Mouse (Mus musculus): ENCODE results near the gene Flad1. TPM values are rescaled to one million over a fixed set of nuclear protein-coding genes. Genes with fewer than 3 reads are reported as not detected.

Flad1 gene
- polyA plus RNA-seq, 1 experiment from 2014 or later, result 28.8 TPM

DNA sequence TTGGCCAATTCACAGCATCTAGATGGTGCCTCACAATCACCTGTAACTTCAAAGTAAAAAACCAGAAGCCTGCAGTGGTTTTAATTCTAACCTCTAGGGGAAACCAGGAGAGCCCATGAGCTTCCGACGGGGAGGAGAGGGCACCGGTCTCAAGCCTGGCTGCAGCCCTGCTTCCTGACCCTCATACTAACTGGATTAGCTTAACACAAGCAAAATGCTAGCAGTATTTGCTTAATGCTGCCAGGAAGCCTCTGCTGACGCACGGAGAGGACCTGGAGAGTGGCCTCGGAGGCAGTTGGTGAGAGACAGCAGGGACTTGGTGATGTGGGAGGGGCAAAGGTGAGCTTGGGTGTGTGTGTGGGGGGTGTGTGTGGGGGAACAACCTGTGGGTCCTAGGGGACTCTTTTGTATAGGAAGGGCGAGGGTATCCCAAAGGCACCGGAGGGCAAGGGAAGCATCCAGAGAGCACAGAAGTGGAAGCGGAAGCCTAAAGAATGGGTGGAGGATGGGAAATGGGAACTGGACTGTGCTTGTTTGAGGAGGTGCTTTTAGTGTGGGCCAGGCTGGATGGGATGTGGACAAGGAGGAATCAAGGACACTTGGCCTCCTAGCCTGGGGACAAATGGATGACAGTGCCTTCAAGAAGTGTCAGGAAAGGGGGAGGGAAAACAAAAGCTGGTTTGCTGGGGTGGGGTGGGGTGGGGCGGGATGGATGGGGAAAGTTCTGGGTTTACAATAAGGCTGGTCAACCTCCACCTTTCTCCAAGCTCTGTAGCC is 42.9 kb upstream of the Flad1 start, which contains the start of gene Pmvk:
Gene Pmvk, plus strand, starts transcription at position 141 of the 777 bp plus-strand sequence.
- ATAC-seq (replicated peaks; ENCODE audit: low FRiP score, low read depth), result no peak
- Histone ChIP-seq H3K36me3 (ENCODE audit: insufficient read depth, low read length) (no peaks in the 10 kb centered on the region), H3K4me1 (replicated peaks; ENCODE audit: insufficient read depth, low read length) (peaks cover 8% of the 10 kb centered on the region), H3K4me2 (ENCODE audit: low read length) (no peak within 1 kb of the TSS), H3K27ac (no peak within 1 kb of the TSS), H3K9ac (ENCODE audit: low read depth, low read length) (no peak within 1 kb of the TSS), H3K4me3 (replicated peaks; ENCODE audit: low read depth, low read length) (no peak within 1 kb of the TSS), H3K9me3 (replicated peaks; ENCODE audit: low read length) (no peaks in the 10 kb centered on the region), H3K27me3 (ENCODE audit: insufficient read depth, low read length) (no peaks in the 10 kb centered on the region)
- no peak for TF ChIP-seq CTCF (IDR thresholded peaks at IDR 0.05; ENCODE audit: low read depth)
- DNase-seq (ENCODE audit: low spot score), result no peak
- WGBS, result 62% methylated on average over 10 of the region's 10 CpGs

DNA sequence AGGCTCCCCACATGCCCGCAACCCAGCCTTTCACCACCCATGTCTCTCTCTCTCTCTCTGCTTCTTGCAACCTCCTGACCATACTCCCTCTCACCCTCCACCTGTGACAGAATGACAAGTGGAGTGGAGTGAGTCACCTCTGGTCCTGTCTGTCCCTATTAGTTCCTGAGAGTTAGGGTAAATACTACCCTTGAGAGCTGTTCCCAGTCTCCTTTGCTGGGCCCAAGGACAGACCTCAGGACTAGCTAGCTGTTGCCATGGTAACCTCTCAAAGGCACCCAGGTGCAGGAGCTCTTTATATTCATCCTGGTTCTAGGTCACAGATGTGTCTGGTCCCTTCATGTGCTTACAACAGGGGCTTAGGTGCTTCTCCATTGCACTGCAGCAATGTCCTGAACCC is 40.2 kb upstream of the Flad1 start:
- 0 out of 2 replicates have a peak, but pooled peaks cover 4% of the 10 kb centered on the region for H3K36me3 ChIP-seq (ENCODE audit: insufficient read depth, low read length)
- no peak overlapping the region for H3K27ac ChIP-seq
- H3K27me3 ChIP-seq (ENCODE audit: insufficient read depth, low read length), result no peaks in the 10 kb centered on the region
- no peak for ATAC-seq (replicated peaks; ENCODE audit: low FRiP score, low read depth)
- no peak for DNase-seq (ENCODE audit: low spot score)
- no peaks in the 10 kb centered on the region for H3K9me3 ChIP-seq (replicated peaks; ENCODE audit: low read length)
- peaks cover 5% of the 10 kb centered on the region for H3K4me1 ChIP-seq (replicated peaks; ENCODE audit: insufficient read depth, low read length)
- no peak for TF ChIP-seq CTCF (IDR thresholded peaks at IDR 0.05; ENCODE audit: low read depth)
- 95% methylated on average over 1 of the region's 1 CpGs for WGBS
- H3K4me3 ChIP-seq (replicated peaks; ENCODE audit: low read depth, low read length), result no peak overlapping the region
- no peak overlapping the region for H3K9ac ChIP-seq (ENCODE audit: low read depth, low read length)
- H3K4me2 ChIP-seq (ENCODE audit: low read length), result no peak overlapping the region

DNA sequence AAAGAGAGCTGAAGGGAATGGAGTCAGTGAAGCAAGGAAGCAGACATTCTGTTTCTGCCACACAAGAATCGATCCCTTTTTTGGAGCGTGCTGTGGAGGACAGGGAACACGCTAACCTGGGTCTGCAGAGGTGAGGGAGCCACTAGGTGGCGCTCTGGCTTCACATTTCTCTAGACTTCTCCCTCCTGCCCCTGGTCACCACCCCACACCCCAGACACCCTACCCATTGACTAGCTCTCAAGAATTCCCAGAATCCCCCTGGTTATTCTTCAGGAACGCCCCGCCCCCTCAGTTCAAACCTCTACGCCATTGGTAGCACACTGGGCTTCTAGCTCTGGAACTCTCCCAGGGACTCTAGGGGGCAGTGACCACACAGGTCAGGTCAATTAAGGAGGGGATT is 37.9 kb upstream of the Flad1 start:
- Histone ChIP-seq H3K27ac (no peak overlapping the region; the same call in 1 of the 2 replicates), H3K36me3 (ENCODE audit: insufficient read depth, low read length) (peaks cover 10% of the 10 kb centered on the region; the same call in 1 of the 2 replicates), H3K27me3 (ENCODE audit: insufficient read depth, low read length) (no peaks in the 10 kb centered on the region), H3K4me3 (replicated peaks; ENCODE audit: low read depth, low read length) (no peak overlapping the region), H3K4me1 (replicated peaks; ENCODE audit: insufficient read depth, low read length) (peaks cover 5% of the 10 kb centered on the region), H3K4me2 (ENCODE audit: low read length) (no peak overlapping the region), H3K9me3 (replicated peaks; ENCODE audit: low read length) (no peaks in the 10 kb centered on the region), H3K9ac (ENCODE audit: low read depth, low read length) (no peak overlapping the region)
- DNase-seq (ENCODE audit: low spot score), result peak; percentile 84
- 45% methylated on average over 7 of the region's 7 CpGs for WGBS
- peak; percentile 61; the same call in 1 of the 2 replicates for ATAC-seq (replicated peaks; ENCODE audit: low FRiP score, low read depth)
- peak; percentile 77 for TF ChIP-seq CTCF (IDR thresholded peaks at IDR 0.05; ENCODE audit: low read depth)

DNA sequence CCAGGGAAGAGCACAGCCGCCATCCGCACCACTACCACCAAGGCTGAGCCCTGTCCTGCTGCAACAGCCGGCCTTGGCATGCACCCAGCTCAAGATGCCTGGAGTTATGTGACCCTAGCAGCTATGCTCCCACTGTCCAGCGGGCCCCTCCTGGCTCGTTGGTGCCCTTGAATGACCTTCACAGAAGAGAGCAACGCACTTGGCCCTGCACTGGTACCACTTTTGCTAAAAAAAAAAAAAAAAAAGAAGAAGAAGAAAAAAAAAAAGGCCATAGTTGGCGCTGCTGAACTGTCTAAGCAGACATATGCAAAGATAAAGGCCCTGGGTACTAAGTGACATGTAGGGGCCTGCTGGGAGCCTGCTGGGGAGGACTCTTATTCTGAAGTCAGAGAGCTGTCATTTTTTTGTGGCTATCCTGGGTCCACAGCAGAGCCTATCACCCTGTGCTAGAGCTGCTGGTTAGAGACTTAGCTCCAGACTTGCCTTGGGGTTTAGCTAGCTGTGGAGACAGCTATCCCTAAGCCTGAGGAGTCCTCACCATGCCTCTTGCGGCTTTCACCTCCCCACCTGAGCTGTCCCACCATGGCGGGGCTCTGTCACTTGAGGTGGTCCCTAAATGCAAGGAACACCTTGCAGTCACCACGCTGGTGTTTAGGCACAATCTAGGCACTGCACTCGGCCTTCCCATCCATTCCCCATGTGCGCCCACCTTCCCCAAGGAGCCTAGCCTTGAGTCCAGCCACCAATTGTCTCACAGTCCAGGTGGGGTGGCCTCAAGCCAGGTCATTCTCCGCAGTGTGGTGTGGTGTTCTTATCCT is 37.3 kb upstream of the Flad1 start:
- Histone ChIP-seq H3K27me3 (ENCODE audit: insufficient read depth, low read length) (no peaks in the 10 kb centered on the region), H3K4me3 (replicated peaks; ENCODE audit: low read depth, low read length) (no peak overlapping the region), H3K36me3 (ENCODE audit: insufficient read depth, low read length) (peaks cover 10% of the 10 kb centered on the region; the same call in 1 of the 2 replicates), H3K4me2 (ENCODE audit: low read length) (no peak overlapping the region), H3K27ac (no peak overlapping the region; the same call in 1 of the 2 replicates), H3K9ac (ENCODE audit: low read depth, low read length) (0 out of 2 replicates have a peak overlapping the region, but pooled peaks have one; percentile 2), H3K9me3 (replicated peaks; ENCODE audit: low read length) (no peaks in the 10 kb centered on the region), H3K4me1 (replicated peaks; ENCODE audit: insufficient read depth, low read length) (peaks cover 5% of the 10 kb centered on the region)
- ATAC-seq (replicated peaks; ENCODE audit: low FRiP score, low read depth) (peak; percentile 31; the same call in 1 of the 2 replicates), DNase-seq (ENCODE audit: low spot score) (peak; percentile 86)
- WGBS, result 54% methylated on average over 13 of the region's 13 CpGs
- TF ChIP-seq CTCF (IDR thresholded peaks at IDR 0.05; ENCODE audit: low read depth), result no peak

DNA sequence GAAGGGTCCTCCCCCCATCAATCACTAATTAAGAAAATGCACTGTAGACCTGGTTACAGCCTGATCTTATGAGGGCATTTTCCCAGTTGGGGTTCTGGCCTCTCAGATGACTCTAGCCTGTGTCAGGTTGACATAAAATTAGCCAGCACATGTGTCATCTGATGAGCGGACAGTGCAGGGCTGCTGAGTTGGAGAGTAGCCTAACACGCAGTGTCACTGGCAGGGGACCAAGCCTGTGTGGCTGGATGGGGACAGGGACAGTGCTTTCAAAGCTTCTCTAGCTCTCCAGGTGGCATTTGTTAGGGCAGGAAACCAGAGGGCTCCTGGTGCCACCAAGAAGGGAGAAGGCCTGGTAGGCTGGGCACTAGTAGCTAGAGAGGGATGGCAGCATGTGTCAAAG is 29.0 kb upstream of the Flad1 start:
- Histone ChIP-seq H3K4me3 (replicated peaks; ENCODE audit: low read depth, low read length) (no peak overlapping the region), H3K9me3 (replicated peaks; ENCODE audit: low read length) (no peaks in the 10 kb centered on the region), H3K9ac (ENCODE audit: low read depth, low read length) (no peak overlapping the region), H3K36me3 (ENCODE audit: insufficient read depth, low read length) (peaks cover 15% of the 10 kb centered on the region; the same call in 1 of the 2 replicates), H3K27me3 (ENCODE audit: insufficient read depth, low read length) (no peaks in the 10 kb centered on the region), H3K4me2 (ENCODE audit: low read length) (no peak overlapping the region), H3K27ac (no peak overlapping the region), H3K4me1 (replicated peaks; ENCODE audit: insufficient read depth, low read length) (peaks cover 6% of the 10 kb centered on the region)
- ATAC-seq (replicated peaks; ENCODE audit: low FRiP score, low read depth) (no peak), DNase-seq (ENCODE audit: low spot score) (no peak)
- 96% methylated on average over 2 of the region's 2 CpGs for WGBS
- TF ChIP-seq CTCF (IDR thresholded peaks at IDR 0.05; ENCODE audit: low read depth), result no peak

DNA sequence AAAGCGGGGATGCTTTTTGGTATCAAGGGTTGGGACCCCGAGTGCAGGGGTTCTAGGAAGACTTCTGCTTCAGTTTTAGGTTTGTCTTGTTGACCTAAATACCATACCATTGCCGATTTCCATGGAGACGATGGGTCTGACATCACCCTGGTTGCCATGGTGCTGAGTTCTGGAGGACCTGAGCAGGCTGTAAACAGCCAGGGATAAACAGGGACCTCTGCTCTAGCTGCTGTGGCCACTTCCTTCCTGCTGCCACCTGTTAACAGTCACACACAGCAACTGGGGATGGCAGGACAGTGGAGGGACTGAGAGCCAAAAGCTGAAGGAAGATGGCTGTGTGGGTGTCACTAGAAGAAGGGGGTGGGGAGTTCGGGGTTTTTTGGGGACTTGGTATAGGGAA is 25.6 kb upstream of the Flad1 start:
- H3K27me3 ChIP-seq (ENCODE audit: insufficient read depth, low read length), result no peaks in the 10 kb centered on the region
- TF ChIP-seq CTCF (IDR thresholded peaks at IDR 0.05; ENCODE audit: low read depth), result no peak
- peaks cover 15% of the 10 kb centered on the region for H3K36me3 ChIP-seq (ENCODE audit: insufficient read depth, low read length)
- H3K9me3 ChIP-seq (replicated peaks; ENCODE audit: low read length), result no peaks in the 10 kb centered on the region
- peak overlapping the region; percentile 47 for H3K4me3 ChIP-seq (replicated peaks; ENCODE audit: low read depth, low read length)
- no peak for DNase-seq (ENCODE audit: low spot score)
- H3K9ac ChIP-seq (ENCODE audit: low read depth, low read length), result peak overlapping the region; percentile 59; the same call in 1 of the 2 replicates
- H3K4me1 ChIP-seq (replicated peaks; ENCODE audit: insufficient read depth, low read length), result peaks cover 6% of the 10 kb centered on the region
- H3K4me2 ChIP-seq (ENCODE audit: low read length), result peak overlapping the region; percentile 77
- no peak for ATAC-seq (replicated peaks; ENCODE audit: low FRiP score, low read depth)
- WGBS, result 31% methylated on average over 5 of the region's 5 CpGs
- peak overlapping the region; percentile 87 for H3K27ac ChIP-seq

Data from kidney, postnatal 0 days (tissue).